Mouse (Mus musculus): ENCODE results near the gene Bag5. TPM values are rescaled to one million over a fixed set of nuclear protein-coding genes. Genes with fewer than 3 reads are reported as not detected.
"Not testable (repeated sequence)": the region's sequence is repeated elsewhere in the genome, so short reads cannot be mapped to it uniquely, and the experiment has no call there.

Bag5 gene
- polyA plus RNA-seq, 1 experiment from 2014 or later, result 71.5 TPM

DNA sequence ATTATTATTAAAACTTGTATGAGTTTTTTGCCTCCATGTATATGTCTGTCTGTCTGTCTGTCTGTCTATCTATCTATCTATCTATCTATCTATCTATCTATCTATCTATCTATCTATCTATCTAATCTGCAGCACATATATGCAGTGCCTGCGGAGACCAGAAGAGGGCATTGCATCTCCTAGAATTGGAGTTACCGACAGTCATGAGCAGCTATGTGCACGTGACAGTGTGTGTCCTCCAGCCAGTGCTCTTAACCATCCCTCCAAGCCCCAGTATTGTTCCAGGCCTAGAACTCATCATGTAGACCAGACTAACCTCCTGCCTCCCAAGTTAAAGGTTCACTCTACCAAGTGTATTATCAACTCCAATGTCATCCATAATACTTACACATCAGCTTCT is 25.7 kb upstream of the Bag5 start:
- no peak overlapping the region for H3K4me3 ChIP-seq (replicated peaks; ENCODE audit: low read length)
- H3K36me3 ChIP-seq (ENCODE audit: control insufficient read depth, insufficient read depth), result no peaks in the 10 kb centered on the region
- H3K9ac ChIP-seq (replicated peaks; ENCODE audit: low read depth, low read length), result no peak overlapping the region
- 7% methylated on average over 3 of the region's 3 CpGs for WGBS
- no peaks in the 10 kb centered on the region for H3K27me3 ChIP-seq (replicated peaks; ENCODE audit: control insufficient read depth, insufficient read depth, low read length)
- no peaks in the 10 kb centered on the region for H3K4me1 ChIP-seq (replicated peaks; ENCODE audit: control insufficient read depth, insufficient read depth, low read length)
- no peak overlapping the region for H3K4me2 ChIP-seq (ENCODE audit: low read length)
- no peak overlapping the region for H3K27ac ChIP-seq (ENCODE audit: low read length)
- no peaks in the 10 kb centered on the region for H3K9me3 ChIP-seq (ENCODE audit: control insufficient read depth, low read length)
- no peak for ATAC-seq

DNA sequence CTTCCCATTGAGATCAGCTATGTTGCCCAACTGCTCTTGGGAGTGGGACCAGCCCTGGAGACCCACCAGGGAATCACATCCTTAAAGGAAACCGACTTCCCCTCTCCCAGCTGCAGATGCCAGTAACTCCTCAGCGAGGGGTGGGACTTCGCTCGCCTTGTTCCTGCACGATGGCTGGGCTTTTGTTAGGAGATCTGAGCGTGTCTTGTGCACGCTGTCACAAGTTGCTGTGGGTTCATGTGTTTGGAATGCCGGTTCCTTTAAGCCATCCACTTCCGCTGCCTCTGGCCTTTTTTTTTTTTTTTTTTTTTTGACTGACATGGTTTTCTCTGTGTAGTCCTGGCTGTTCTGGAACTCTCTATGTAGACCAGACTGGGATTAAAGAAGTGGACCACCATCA is 24.3 kb upstream of the Bag5 start:
- no peak overlapping the region for H3K27ac ChIP-seq (ENCODE audit: low read length)
- H3K36me3 ChIP-seq (ENCODE audit: control insufficient read depth, insufficient read depth), result no peaks in the 10 kb centered on the region
- H3K9ac ChIP-seq (replicated peaks; ENCODE audit: low read depth, low read length), result no peak overlapping the region
- H3K4me2 ChIP-seq (ENCODE audit: low read length), result no peak overlapping the region
- no peaks in the 10 kb centered on the region for H3K9me3 ChIP-seq (ENCODE audit: control insufficient read depth, low read length)
- H3K4me1 ChIP-seq (replicated peaks; ENCODE audit: control insufficient read depth, insufficient read depth, low read length), result peaks cover 4% of the 10 kb centered on the region
- no peaks in the 10 kb centered on the region for H3K27me3 ChIP-seq (replicated peaks; ENCODE audit: control insufficient read depth, insufficient read depth, low read length)
- 60% methylated on average over 9 of the region's 9 CpGs for WGBS
- ATAC-seq, result no peak
- H3K4me3 ChIP-seq (replicated peaks; ENCODE audit: low read length), result no peak overlapping the region

DNA sequence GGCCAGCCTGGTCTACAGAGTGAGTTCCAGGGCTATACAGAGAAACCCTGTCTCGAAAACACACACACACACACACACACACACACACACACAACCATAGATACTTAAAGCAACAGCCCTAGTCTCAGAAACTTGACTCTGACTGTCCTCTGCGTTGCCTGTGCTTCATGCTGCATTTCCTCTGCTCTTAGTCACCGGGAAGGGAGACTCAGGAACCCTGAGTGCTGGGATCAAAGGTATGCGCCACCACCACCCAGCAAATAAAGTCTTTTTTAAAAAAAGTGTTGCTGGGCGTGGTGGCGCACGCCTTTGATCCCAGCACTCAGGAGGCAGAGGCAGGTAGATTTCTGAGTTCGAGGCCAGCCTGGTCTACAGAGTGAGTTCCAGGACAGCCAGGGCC is 23.6 kb upstream of the Bag5 start:
- H3K36me3 ChIP-seq (ENCODE audit: control insufficient read depth, insufficient read depth); H3K27me3 ChIP-seq (replicated peaks; ENCODE audit: control insufficient read depth, insufficient read depth, low read length); H3K9ac ChIP-seq (replicated peaks; ENCODE audit: low read depth, low read length); H3K4me1 ChIP-seq (replicated peaks; ENCODE audit: control insufficient read depth, insufficient read depth, low read length); H3K9me3 ChIP-seq (ENCODE audit: control insufficient read depth, low read length); H3K4me3 ChIP-seq (replicated peaks; ENCODE audit: low read length); H3K4me2 ChIP-seq (ENCODE audit: low read length); H3K27ac ChIP-seq (ENCODE audit: low read length); ATAC-seq: not testable (repeated sequence)
- WGBS, result 86% methylated on average over 8 of the region's 8 CpGs

DNA sequence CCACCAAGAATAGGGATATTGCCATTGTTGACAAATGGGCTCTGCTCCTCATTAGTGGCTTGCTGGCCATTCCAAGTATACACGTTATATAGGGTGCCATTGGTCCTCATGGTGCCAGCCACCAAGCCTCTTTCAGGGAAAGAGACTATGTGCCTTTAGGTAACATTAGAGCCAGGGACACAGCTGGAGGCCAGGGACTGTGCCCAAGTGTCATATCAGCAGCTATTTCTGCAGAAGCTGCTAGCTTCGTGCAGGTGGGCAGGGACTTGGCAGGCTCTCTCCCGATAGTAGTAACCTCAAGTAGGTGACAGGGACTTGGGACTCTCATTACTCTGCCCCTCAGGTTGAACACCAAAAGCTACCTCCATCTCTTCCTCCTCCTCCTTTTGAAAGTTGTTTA is 21.9 kb upstream of the Bag5 start:
- no peak overlapping the region for H3K9ac ChIP-seq (replicated peaks; ENCODE audit: low read depth, low read length)
- no peaks in the 10 kb centered on the region for H3K9me3 ChIP-seq (ENCODE audit: control insufficient read depth, low read length)
- no peak overlapping the region for H3K4me2 ChIP-seq (ENCODE audit: low read length)
- no peaks in the 10 kb centered on the region for H3K27me3 ChIP-seq (replicated peaks; ENCODE audit: control insufficient read depth, insufficient read depth, low read length)
- no peak overlapping the region for H3K4me3 ChIP-seq (replicated peaks; ENCODE audit: low read length)
- 82% methylated on average over 3 of the region's 3 CpGs for WGBS
- ATAC-seq, result no peak
- no peaks in the 10 kb centered on the region for H3K36me3 ChIP-seq (ENCODE audit: control insufficient read depth, insufficient read depth)
- peaks cover 9% of the 10 kb centered on the region for H3K4me1 ChIP-seq (replicated peaks; ENCODE audit: control insufficient read depth, insufficient read depth, low read length)
- no peak overlapping the region for H3K27ac ChIP-seq (ENCODE audit: low read length)

DNA sequence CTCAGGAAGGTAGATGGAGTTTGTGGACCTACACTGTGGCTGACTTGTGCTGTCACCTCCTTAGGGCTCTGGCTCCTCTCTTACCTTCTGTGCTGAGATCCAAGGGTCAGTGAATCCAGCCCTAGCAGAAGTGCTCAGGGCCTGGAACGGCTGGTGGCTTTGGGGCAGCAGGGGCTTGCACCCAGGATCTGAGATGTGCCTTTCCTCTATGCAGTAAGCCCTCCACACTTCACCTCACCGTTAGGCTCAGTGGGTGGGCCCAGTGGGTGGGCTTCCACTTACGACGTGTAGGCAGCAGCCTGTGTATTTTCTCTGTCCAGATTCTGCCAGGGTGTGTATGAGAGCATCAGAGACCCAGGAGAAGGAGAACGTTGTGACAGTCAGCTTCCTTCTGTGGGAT is 19.9 kb upstream of the Bag5 start:
- Histone ChIP-seq H3K4me2 (ENCODE audit: low read length) (no peak overlapping the region), H3K4me3 (replicated peaks; ENCODE audit: low read length) (no peak overlapping the region), H3K36me3 (ENCODE audit: control insufficient read depth, insufficient read depth) (no peaks in the 10 kb centered on the region), H3K27ac (ENCODE audit: low read length) (no peak overlapping the region), H3K9ac (replicated peaks; ENCODE audit: low read depth, low read length) (0 out of 2 replicates have a peak overlapping the region, but pooled peaks have one; percentile 35), H3K9me3 (ENCODE audit: control insufficient read depth, low read length) (no peaks in the 10 kb centered on the region), H3K4me1 (replicated peaks; ENCODE audit: control insufficient read depth, insufficient read depth, low read length) (peaks cover 9% of the 10 kb centered on the region), H3K27me3 (replicated peaks; ENCODE audit: control insufficient read depth, insufficient read depth, low read length) (no peaks in the 10 kb centered on the region)
- peak; percentile 35; the same call in 1 of the 2 replicates for ATAC-seq
- 59% methylated on average over 5 of the region's 5 CpGs for WGBS

DNA sequence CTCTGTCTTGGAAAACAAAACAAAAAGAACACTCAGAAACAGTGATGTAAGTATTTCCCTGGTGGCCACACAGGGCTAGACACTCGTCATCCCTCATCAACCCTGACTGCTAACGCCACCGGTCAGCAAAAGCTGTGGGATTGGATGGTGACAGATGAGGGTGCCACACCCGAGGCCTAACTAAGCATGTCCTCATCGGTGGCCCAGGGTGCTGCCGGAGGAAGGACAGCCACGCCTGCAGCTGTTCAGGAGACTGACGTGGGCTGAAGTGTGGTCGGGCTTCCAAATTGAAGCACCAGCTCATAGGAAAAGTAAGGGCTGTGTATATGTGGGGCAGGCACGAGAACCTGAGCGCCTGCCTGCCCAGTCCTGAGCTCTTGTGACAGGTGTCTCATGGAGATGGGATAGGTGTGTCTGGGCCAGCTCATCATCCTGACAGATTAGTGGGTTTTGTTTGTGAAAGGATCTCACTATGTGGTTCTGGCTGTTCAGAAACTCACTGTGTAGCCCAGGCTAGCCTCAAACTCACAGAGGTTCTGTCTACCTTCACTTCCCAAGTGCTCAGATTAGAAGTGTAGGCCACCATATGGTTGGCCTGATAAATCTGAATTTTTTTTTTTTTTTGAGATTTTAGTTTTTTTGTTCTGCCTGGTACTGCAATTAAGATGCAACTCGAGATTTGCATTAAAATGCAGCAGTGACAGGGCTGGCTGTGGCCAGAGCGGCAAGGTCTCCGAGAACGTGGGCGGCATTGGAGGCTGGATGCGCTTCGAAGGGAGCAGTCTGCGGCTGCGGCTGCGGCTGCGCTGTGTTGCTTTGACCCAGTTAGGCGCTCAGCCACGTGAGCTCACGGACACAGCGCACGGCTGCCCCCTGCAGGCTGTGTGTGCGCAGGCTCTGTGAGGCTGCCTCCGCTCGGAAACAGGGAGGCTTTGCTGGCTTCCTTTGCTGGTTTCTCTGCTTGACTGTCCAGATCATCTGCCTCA is 19.1 kb upstream of the Bag5 start:
- Histone ChIP-seq H3K9me3 (ENCODE audit: control insufficient read depth, low read length) (no peaks in the 10 kb centered on the region), H3K4me2 (ENCODE audit: low read length) (peak overlapping the region; percentile 52), H3K27ac (ENCODE audit: low read length) (peak overlapping the region; percentile 37; the same call in 1 of the 2 replicates), H3K36me3 (ENCODE audit: control insufficient read depth, insufficient read depth) (no peaks in the 10 kb centered on the region), H3K4me1 (replicated peaks; ENCODE audit: control insufficient read depth, insufficient read depth, low read length) (peaks cover 9% of the 10 kb centered on the region), H3K4me3 (replicated peaks; ENCODE audit: low read length) (peak overlapping the region; percentile 23), H3K9ac (replicated peaks; ENCODE audit: low read depth, low read length) (peak overlapping the region; percentile 48; the same call in 1 of the 2 replicates), H3K27me3 (replicated peaks; ENCODE audit: control insufficient read depth, insufficient read depth, low read length) (no peaks in the 10 kb centered on the region)
- peak; percentile 94 for ATAC-seq
- 32% methylated on average over 30 of the region's 30 CpGs for WGBS

DNA sequence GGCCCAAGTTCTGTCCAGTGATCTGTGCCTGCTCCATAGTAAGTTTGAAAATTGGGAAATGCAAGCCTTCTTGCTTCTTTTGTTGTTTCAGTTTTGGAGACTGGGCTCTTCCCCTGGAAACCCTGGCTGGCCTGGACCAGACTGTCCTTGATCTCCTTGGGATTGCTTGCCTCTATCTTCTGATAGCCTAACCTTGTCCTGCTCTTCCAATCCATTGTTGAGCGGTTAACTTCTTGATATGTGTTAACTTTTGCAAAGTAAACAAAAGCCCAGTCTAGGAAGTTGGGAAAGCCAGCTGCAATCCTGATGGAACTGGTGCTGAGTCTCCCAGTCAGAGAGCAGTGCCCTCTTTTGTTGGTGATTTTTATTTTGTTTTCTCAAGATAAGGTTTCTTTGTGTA is 14.9 kb upstream of the Bag5 start:
- ATAC-seq, result no peak
- 94% methylated on average over 1 of the region's 1 CpGs for WGBS
- H3K27ac ChIP-seq (ENCODE audit: low read length), result no peak overlapping the region

DNA sequence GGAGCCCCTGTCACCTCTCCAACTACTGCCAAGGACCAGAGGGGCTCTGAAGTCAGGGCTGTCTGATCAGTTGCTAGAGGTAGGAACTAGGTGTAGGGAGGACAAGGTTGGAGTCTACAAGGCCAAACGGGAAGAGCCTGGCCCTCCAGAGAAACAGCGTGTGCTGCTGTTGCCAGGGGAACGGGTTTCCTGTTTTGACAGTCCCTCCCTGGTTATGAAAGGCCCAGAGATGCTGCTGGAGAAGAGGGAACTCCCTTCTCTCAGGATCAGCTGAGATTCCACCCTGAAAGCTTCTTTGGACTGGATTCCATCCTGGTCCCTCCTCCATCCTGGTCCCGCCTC is 13.0 kb upstream of the Bag5 start:
- Histone ChIP-seq H3K36me3 (ENCODE audit: control insufficient read depth, insufficient read depth) (no peaks in the 10 kb centered on the region; the same call in 1 of the 2 replicates), H3K4me2 (ENCODE audit: low read length) (no peak overlapping the region), H3K9me3 (ENCODE audit: control insufficient read depth, low read length) (no peaks in the 10 kb centered on the region), H3K4me3 (replicated peaks; ENCODE audit: low read length) (no peak overlapping the region), H3K9ac (replicated peaks; ENCODE audit: low read depth, low read length) (no peak overlapping the region), H3K27ac (ENCODE audit: low read length) (peak overlapping the region; percentile 24; the same call in 1 of the 2 replicates), H3K4me1 (replicated peaks; ENCODE audit: control insufficient read depth, insufficient read depth, low read length) (no peaks in the 10 kb centered on the region), H3K27me3 (replicated peaks; ENCODE audit: control insufficient read depth, insufficient read depth, low read length) (no peaks in the 10 kb centered on the region)
- ATAC-seq, result no peak
- 74% methylated on average over 4 of the region's 4 CpGs for WGBS

More for the DNA sequence above, 14.9 kb upstream of the Bag5 start:
- H3K9ac ChIP-seq (replicated peaks; ENCODE audit: low read depth, low read length), result no peak overlapping the region
- H3K4me3 ChIP-seq (replicated peaks; ENCODE audit: low read length), result no peak overlapping the region
- H3K27me3 ChIP-seq (replicated peaks; ENCODE audit: control insufficient read depth, insufficient read depth, low read length), result no peaks in the 10 kb centered on the region
- H3K9me3 ChIP-seq (ENCODE audit: control insufficient read depth, low read length), result no peaks in the 10 kb centered on the region
- peaks cover 9% of the 10 kb centered on the region for H3K4me1 ChIP-seq (replicated peaks; ENCODE audit: control insufficient read depth, insufficient read depth, low read length)
- no peaks in the 10 kb centered on the region; the same call in 1 of the 2 replicates for H3K36me3 ChIP-seq (ENCODE audit: control insufficient read depth, insufficient read depth)
- H3K4me2 ChIP-seq (ENCODE audit: low read length), result no peak overlapping the region

DNA sequence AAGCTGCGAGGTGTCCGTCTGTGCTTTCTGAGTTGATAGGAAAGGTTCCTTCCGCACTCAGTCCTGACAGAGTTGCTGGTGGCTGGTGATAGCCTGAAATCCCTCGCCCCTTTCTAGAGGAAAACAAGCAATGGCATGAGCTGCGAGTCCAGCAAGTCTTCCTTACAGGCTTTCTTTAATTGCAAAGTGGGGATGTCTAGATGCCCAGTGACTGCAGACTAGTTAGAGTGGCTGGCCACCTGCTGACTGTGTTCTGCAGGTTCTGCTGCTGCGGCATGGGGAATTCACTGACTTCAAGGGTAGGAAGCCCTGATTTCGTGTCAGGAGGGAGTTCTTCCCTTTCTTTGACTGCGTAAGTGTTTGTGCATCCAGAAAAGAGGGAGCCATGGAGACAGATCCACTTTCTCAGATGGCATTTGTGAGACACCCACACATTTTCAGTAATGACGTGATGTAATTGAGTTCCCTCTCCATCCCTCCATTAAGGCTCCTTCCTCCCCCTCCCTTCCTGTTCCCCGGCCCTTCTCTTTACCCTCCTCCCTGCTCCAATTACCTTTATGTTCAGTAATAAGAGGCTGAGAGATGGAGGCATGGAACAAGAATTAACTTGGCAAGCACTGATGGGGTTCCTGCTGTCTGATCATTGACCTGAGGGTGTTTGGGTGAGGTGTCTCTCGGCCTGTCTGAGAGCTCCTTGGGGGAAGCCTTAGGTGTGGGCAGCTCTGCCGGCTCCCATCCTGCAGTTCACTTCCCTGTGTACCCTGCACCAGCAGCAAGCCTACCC is 12.5 kb upstream of the Bag5 start:
- H3K9ac ChIP-seq (replicated peaks; ENCODE audit: low read depth, low read length), result no peak overlapping the region
- H3K27me3 ChIP-seq (replicated peaks; ENCODE audit: control insufficient read depth, insufficient read depth, low read length), result no peaks in the 10 kb centered on the region
- ATAC-seq, result no peak
- no peak overlapping the region for H3K4me2 ChIP-seq (ENCODE audit: low read length)
- 64% methylated on average over 12 of the region's 12 CpGs for WGBS
- H3K27ac ChIP-seq (ENCODE audit: low read length), result peak overlapping the region; percentile 24; the same call in 1 of the 2 replicates
- H3K36me3 ChIP-seq (ENCODE audit: control insufficient read depth, insufficient read depth), result no peaks in the 10 kb centered on the region; the same call in 1 of the 2 replicates
- H3K9me3 ChIP-seq (ENCODE audit: control insufficient read depth, low read length), result no peaks in the 10 kb centered on the region
- H3K4me3 ChIP-seq (replicated peaks; ENCODE audit: low read length), result no peak overlapping the region
- no peaks in the 10 kb centered on the region for H3K4me1 ChIP-seq (replicated peaks; ENCODE audit: control insufficient read depth, insufficient read depth, low read length)

All from forebrain, embryonic 16.5 days (tissue).